Mouse (Mus musculus): ENCODE results near the gene Pstpip1. TPM values are rescaled to one million over a fixed set of nuclear protein-coding genes. Genes with fewer than 3 reads are reported as not detected.

Pstpip1 gene
- total RNA-seq (2022) = 1 to 10 TPM; 1.0 to 2.5 (median 2.0) TPM

DNA sequence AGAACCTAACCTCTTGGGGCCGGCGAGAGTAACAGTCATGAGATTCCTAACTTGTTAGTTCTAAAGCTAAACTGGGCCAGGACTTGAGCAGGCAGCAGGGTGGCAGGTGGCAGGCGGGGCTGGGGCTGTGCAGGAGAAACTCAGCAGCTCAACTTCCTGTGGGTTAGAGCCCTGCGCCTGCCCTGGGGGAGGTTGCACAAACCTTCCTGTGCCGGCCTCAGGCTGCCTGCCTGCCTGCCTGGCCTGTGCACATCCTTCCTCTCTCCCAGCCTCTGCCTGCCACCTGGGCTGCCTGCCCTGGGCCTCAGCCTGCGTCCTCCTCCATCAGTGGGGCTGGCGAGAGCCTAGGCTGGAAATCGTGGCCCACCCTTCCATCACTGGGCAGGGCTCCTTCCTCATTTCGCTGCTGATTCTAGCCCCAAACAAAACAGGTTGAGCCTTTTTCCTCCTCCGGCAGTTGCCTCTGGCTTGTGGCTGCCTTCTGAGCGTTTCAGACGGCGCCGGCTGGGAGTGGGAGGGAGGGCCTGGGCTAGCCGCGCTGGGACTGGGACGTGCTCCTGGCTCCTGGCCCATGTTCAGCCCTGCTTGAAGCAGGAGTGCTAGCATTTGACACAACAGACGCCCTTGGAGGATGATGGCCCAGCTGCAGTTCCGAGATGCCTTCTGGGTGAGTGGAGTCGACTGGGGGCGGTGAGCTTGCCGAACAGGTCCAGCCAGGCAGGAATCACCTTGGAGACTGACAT lies at the start of gene Pstpip1:
Pstpip1 (plus strand) TSS at position 185 of the 743 bp plus-strand sequence.
- DNase-seq = peak; percentile 36

GRCm38 (mm10) chr9:56041372-56042180 lies 48.2 kb upstream of the Pstpip1 start, which contains the start of gene Rcn2:
TSS of gene Rcn2 (plus strand) at chr9:56041845.
- peak; percentile 93 for DNase-seq

DNA sequence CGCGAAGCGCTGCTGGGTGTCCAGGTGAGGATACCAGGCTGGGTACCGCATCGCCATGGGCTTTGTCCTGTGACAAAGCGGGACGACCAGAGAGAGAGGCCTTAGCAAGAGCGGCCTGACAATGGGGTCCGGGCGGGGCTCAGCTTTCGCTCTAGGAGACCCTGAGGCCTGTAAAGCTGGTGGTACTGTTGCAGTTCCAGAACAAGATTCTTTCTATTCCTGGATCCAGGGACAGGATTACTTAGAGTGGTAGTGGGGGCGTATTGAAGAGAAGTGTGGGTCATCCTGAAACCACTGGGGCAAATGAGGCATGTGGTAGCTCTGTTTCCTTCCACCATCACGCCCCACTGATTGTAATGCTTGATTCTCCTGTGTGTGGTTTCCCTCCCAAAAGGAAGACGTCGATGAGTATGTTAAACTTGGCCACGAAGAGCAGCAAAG lies 47.6 kb upstream of the Pstpip1 start:
- DNase-seq = no peak

DNA sequence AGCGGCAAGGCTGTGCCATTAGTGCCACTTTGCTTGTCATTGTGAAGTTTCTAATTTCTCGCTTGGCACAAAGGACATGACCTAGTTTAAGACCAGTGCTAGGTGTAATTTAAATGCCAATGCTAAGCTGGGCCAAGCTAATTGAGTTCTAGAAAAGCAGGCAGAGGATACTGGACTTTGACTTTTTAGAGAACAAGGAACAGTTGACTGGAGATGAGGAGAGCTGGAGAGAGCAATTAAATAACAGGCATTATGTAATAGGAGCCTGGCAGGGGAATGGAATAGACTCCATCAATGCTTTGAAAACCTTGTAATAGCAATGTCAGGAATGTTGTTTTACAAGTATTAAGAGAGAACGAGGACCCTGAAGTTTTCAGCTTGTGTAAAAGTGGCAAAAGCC lies 36.0 kb upstream of the Pstpip1 start:
- no peak for DNase-seq

DNA sequence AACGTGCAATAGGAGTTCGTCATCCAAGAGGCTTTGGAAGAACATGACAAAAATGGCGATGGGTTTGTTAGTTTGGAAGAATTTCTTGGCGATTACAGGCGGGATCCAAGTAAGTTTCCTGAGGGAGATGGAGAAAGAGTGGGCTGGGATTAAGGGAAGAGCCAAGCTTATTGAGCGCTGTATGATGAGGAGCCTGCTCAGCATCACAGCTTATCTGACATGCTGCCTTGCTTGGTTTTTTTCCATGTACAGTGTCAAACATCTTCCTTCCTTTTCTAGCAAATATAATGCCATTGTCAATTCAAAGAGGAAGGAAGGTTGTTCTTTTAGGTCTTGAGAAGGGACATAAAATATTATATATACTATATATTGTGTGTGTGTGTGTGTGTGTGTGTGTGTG lies 33.6 kb upstream of the Pstpip1 start:
- DNase-seq = no peak

DNA sequence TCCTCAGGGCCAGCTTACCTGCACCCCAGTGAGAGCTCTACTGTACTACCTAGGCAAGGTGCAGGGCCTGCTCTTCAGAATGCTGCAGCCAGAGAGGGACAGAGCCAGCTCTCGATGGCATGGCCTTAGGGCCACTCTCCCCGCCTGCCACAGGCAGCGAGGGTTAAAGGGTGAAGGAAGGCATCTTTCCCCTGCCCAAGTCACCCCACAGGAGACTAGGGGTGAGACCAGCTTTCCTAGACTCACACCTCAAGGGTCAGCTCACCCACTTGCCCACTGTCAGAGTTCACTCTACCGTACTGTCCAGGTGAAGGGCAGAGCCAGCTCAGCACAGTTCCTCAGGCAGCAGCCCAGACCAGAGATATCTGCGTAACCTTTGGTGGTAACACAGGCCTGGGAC lies 27.4 kb upstream of the Pstpip1 start:
- DNase-seq = no peak

- no peak for DNase-seq
Observed at GRCm38 (mm10) chr9:56065011-56065410, 24.8 kb upstream of the Pstpip1 start.

GRCm38 (mm10) chr9:56067964-56068363 lies 21.8 kb upstream of the Pstpip1 start:
- DNase-seq = no peak

DNA sequence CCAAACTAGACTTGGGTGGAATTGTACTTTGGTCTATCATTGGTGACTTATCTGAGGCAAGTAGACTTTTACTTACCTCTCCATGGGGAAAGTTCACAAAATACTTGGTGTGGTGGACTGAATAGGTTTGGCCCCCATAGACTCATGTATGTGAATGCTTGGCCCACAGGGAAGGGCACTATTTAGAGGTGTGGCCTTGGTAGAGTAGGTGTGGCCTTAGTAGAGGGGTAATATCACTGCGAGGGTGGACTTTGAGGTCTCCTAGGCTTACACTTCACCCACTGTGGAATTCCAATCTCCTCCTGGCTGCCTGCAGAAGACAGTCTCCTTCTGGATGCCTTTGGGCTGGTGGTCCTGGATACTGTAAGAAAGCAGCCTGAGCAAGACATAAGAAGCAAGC lies 21.1 kb upstream of the Pstpip1 start:
- DNase-seq = no peak

DNA sequence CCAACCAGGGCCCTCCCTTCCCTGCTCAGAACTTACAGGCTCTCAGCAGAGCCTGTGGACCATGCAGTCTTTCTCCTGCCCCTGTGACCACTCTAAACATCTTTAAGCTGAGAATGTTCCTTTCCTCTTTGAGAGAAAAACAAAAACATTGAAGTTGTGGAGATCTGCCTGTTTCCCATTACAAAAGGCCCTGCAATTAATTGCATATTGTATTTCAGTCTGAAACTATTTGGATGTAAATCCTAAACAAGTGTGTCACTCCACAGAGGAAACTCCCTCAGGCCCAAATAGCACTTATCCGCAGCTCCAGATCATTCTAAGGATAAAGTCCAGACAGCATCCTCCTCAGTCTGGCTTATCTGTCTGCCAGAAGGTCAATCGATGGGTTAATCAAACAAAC lies 16.9 kb upstream of the Pstpip1 start:
- DNase-seq = no peak

GRCm38 (mm10) chr9:56074863-56075262 lies 14.9 kb upstream of the Pstpip1 start:
- DNase-seq = no peak

DNA sequence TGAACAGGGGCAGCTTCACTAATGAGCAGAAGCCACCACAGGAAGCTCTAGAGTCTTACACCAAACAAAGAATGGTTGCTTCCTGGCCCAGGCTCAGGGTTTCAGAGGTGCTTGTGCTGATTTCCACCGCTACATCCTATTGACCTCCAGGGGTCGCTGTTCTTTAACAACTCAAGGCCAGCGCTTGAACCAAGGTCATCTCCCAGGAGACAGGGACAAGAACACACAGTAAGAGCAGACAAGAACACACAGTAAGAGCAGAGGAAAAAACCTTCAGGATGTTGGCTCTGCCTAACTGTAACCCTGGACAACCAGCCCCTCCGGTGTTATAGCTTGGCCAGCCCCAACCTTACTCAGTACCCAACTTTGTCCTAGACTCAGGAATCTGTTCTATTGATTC lies 14.5 kb upstream of the Pstpip1 start:
- DNase-seq = peak; percentile 56

DNA sequence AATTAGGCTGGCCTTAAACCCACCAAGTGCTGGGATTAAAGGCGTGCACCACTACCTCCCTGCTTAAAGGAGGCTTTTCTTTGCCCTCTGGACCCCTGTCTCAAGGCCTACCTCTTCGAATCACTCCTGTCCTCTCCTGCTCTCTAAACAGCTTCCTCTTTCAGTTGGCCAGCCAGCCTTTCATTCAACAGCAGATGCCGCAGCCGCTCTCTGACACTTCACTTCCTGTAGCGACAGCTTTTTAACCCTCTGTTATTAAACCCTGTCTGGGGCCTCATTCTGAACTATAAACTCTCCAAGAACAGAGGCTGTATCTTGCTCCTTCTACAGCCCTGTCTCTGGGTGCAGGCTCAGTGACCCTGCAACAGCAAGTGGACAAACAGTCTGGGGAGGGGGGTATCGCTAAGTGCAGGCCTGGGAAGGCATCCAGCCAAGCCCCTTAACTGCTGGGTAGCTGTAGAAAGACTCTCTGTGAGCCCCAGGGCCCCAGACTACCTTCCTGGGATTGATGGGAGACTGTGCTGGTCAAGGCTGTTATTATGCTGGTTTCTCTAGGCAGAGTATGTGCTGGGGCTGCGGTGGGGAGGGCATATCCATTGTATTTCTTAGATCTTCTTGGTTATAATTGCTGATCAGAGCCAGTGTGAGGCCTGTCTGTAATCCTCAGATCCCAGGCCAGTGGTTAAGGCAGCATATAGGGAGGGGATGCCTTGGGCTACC lies 13.7 kb upstream of the Pstpip1 start:
- no peak for DNase-seq

- no peak for DNase-seq
Observed at GRCm38 (mm10) chr9:56079587-56079986, 10.2 kb upstream of the Pstpip1 start.

DNA sequence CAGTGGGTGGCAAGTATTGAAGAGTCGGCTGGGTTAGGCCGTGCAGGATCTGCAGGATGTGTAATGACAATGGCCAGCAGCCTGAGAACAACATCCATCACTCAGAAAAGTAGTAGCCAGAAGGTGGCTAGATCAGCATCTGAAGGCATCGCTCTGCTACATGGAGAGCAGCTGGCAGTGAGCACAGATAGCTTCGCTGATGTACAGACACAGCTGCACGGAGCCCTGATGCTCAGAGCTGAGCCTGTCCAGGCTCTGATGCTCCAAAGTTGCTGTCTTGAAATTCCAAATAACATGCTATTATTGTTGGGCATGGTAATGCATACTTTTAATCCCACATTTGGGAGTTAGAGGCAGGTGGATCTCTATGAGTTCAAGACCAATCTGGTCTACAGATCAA lies 3.2 kb upstream of the Pstpip1 start:
- no peak for DNase-seq

DNA sequence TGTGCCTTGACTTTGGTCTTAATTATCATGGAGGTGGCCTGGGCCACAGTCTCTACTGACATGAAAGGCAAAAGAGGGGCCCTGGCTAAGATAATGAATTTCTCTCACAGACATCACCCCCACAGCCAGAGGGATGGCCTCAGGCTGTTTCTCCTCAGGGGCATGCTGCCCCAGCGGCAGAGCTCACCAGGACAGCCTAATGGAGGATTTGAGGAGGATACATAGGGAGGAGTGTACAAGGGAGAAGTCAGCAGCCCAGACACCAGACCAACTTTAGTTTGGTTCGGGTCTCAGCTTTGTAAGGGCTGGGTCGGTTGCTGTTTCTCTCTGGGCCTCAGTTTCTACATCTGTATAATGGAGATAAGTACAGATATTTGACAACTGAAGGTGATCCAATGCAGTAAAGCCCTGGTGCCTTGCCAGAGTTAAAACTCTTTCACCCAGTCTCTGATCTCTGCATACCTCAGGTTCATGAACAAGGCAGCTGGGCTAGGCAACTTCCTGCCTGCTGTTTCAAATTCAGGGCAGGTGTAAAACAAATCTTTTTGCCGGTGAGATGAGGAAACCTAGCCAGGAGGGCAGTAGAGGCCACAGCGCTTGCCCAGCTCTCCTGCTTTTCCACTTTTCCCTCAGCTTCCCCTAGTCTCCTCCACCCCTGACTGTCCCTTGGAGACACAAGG lies 924 bp downstream of the Pstpip1 start:
- no peak for DNase-seq

- DNase-seq = no peak
Observed at GRCm38 (mm10) chr9:56092102-56092501, 2.3 kb downstream of the Pstpip1 start.

- no peak for DNase-seq
Observed at GRCm38 (mm10) chr9:56097584-56098298, 8.0 kb downstream of the Pstpip1 start.

DNA sequence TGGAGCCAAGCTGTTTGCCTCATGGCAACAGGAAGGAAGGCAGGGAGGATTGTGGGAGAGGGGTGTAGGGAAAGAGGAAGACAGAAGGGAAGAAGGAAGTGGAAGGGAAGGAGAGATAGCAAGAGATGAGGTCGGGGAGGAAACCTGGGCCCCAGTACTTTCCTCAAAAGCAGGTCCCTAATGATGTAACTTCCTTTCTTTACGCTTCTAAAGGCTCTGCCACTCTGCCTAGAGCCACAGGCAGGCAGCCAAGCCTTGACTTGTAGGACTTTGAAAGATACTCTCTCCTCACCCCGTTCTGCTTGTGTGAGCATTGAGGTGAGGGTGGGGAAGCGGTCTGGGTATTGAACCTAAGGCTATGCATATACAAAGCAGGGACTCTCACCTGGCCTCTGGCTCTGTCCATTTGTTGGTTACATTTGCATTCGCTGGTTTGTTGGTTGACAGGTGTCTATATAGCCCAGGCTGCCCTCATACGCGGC lies 10.3 kb downstream of the Pstpip1 start:
- no peak for DNase-seq

DNA sequence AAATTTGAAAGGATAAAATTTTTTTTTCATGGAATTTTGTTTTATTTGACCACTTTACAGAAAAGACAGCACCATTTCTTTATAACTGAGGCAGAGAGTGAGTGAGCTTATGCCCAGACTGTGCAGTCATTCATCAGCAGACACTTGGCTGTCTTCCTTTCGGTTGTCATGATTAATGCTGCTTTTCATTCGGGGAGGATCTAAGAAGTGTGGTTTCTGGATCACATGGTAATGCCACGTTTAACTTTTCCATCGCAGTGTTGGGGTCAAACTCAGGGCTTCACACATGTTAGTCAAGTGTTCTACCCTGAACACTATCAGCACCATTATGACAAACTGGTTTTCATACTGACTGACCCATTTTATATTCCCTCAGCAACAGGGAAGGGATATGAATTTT lies 11.3 kb downstream of the Pstpip1 start:
- DNase-seq = no peak

GRCm38 (mm10) chr9:56104921-56105320 lies 15.2 kb downstream of the Pstpip1 start:
- DNase-seq = no peak
